Mouse (Mus musculus): Measurements from ENCODE around the gene Csnk2a1. TPM values are rescaled to one million over a fixed set of nuclear protein-coding genes. Genes with fewer than 3 reads are reported as not detected.
"Not testable (repeated sequence)": the region's sequence is repeated elsewhere in the genome, so short reads cannot be mapped to it uniquely, and the experiment has no call there.

The Csnk2a1 gene
- polyA plus RNA-seq, 1 experiment from 2014 or later = 44.0 TPM

GRCm38 (mm10) chr2:152247213-152247612 lies 20.6 kb downstream of the Csnk2a1 start:
- peaks cover 41% of the 10 kb centered on the region for H3K36me3 ChIP-seq
- WGBS (ENCODE audit: insufficient replicate concordance) = 85% methylated on average over 1 of the region's 1 CpGs
- no peak overlapping the region for H3K4me3 ChIP-seq
- H3K9me3 ChIP-seq (replicated peaks) = no peaks in the 10 kb centered on the region
- H3K27me3 ChIP-seq (replicated peaks) = no peaks in the 10 kb centered on the region
- peaks cover 4% of the 10 kb centered on the region; the same call in 1 of the 2 replicates for H3K4me1 ChIP-seq
- H3K9ac ChIP-seq = no peak overlapping the region
- H3K27ac ChIP-seq = no peak overlapping the region
- no peak overlapping the region for H3K4me2 ChIP-seq
- no peak for ATAC-seq

DNA sequence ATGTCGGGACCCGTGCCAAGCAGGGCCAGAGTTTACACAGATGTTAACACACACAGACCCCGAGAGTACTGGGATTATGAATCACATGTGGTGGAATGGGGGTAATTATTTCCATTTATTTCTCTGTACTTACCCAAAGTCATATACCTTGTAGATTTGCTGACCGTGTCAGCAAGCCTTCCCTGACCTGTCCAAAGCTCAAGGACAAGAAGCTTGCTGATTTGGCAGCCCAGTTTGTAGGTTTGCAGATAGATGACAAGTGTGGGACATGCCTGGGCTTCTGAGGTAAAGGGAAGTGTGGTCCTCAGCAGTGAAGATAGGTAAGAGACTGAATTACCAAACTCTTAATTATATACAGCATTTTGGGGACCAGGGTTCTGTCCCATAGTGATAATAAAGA lies 23.9 kb downstream of the Csnk2a1 start:
- H3K4me2 ChIP-seq = no peak overlapping the region
- H3K4me3 ChIP-seq = no peak overlapping the region
- H3K9ac ChIP-seq = no peak overlapping the region
- H3K36me3 ChIP-seq = peaks cover 55% of the 10 kb centered on the region
- no peak overlapping the region for H3K27ac ChIP-seq
- no peaks in the 10 kb centered on the region for H3K4me1 ChIP-seq
- no peak; the same call in 1 of the 2 replicates for ATAC-seq
- H3K27me3 ChIP-seq (replicated peaks) = no peaks in the 10 kb centered on the region
- WGBS (ENCODE audit: insufficient replicate concordance) = 79% methylated on average over 4 of the region's 4 CpGs
- no peaks in the 10 kb centered on the region for H3K9me3 ChIP-seq (replicated peaks)

GRCm38 (mm10) chr2:152259739-152260138 lies 33.1 kb downstream of the Csnk2a1 start:
- no peak for ATAC-seq
- H3K4me1 ChIP-seq = no peaks in the 10 kb centered on the region
- H3K27me3 ChIP-seq (replicated peaks) = no peaks in the 10 kb centered on the region
- WGBS (ENCODE audit: insufficient replicate concordance) = 88% methylated on average over 1 of the region's 1 CpGs
- H3K36me3 ChIP-seq = peaks cover 84% of the 10 kb centered on the region
- H3K9me3 ChIP-seq (replicated peaks) = no peaks in the 10 kb centered on the region
- no peak overlapping the region for H3K9ac ChIP-seq
- H3K27ac ChIP-seq = no peak overlapping the region
- H3K4me3 ChIP-seq = no peak overlapping the region
- H3K4me2 ChIP-seq = no peak overlapping the region

DNA sequence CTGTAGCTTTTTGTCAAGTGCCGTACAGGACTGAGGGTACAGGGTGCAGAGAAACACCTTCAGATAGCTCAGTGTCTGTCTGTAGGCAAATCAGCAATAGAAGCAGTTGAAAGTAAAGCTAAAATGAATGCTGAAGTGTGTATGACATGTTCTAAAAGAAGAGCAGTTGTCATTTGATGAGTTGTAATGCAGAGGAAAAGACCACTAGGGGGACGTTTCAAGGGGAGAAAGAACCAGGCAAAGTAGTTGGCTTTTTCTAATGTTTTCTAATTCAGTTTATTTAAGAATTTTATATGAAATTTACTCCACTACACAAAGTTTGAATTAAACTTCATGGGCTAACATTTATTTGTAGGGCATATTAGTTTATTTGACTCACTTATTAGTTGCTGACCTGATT lies 47.0 kb downstream of the Csnk2a1 start:
- H3K4me1 ChIP-seq = no peaks in the 10 kb centered on the region
- H3K27me3 ChIP-seq (replicated peaks) = no peaks in the 10 kb centered on the region
- no peak overlapping the region for H3K9ac ChIP-seq
- ATAC-seq = no peak
- no peaks in the 10 kb centered on the region for H3K9me3 ChIP-seq (replicated peaks)
- peaks cover 87% of the 10 kb centered on the region for H3K36me3 ChIP-seq
- 85% methylated on average over 2 of the region's 2 CpGs for WGBS (ENCODE audit: insufficient replicate concordance)
- H3K4me3 ChIP-seq = no peak overlapping the region
- no peak overlapping the region for H3K27ac ChIP-seq
- no peak overlapping the region for H3K4me2 ChIP-seq

DNA sequence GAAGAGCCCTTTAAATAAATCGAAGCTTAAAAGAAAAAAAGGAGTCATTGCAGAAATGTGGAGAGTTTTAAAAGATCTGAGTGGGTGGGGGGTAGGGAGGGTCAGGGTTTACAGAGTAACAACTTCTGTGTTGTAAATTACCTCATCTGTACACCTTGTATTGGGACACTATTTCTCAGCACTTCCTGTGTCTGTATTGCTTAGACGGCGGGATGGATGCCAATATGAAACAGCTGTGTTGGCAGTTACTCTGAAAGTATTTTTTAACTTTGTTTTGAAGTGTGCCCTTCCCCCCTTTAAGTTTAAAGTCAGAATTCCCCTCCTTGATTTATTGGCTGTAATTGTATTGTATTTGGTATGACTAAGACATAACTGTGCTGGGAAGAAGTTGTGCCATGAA lies 54.8 kb downstream of the Csnk2a1 start:
- no peak overlapping the region for H3K4me3 ChIP-seq
- H3K9ac ChIP-seq = no peak overlapping the region
- peaks cover 86% of the 10 kb centered on the region for H3K36me3 ChIP-seq
- no peaks in the 10 kb centered on the region for H3K27me3 ChIP-seq (replicated peaks)
- H3K27ac ChIP-seq = no peak overlapping the region
- no peak for ATAC-seq
- no peak overlapping the region for H3K4me2 ChIP-seq
- no peaks in the 10 kb centered on the region for H3K9me3 ChIP-seq (replicated peaks)
- no peaks in the 10 kb centered on the region for H3K4me1 ChIP-seq
- WGBS (ENCODE audit: insufficient replicate concordance) = 88% methylated on average over 3 of the region's 3 CpGs

DNA sequence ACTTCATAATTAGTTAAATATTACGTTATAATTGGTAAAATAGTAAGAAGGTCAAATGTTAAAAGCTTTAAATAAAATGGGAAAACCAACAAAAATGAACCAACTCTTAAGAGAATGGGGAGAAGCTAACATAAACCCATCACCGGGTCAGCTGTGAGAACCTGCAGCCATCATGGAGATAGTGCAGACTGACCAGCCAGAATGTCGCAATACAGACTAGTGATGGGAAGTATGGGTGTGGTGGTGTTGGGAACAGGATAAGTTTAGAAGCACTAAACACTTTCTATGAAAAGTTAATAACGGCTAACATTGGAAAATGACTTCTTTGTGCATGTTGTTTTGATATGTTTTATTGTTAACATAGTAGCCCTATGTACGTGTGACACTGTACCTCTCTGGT lies 60.9 kb downstream of the Csnk2a1 start:
- no peaks in the 10 kb centered on the region for H3K4me1 ChIP-seq
- H3K27ac ChIP-seq = no peak overlapping the region
- no peak overlapping the region for H3K4me3 ChIP-seq
- H3K27me3 ChIP-seq (replicated peaks) = no peaks in the 10 kb centered on the region
- H3K36me3 ChIP-seq = peaks cover 49% of the 10 kb centered on the region
- WGBS (ENCODE audit: insufficient replicate concordance) = 81% methylated on average over 5 of the region's 5 CpGs
- no peaks in the 10 kb centered on the region for H3K9me3 ChIP-seq (replicated peaks)
- no peak overlapping the region for H3K4me2 ChIP-seq
- no peak for ATAC-seq
- H3K9ac ChIP-seq = no peak overlapping the region

DNA sequence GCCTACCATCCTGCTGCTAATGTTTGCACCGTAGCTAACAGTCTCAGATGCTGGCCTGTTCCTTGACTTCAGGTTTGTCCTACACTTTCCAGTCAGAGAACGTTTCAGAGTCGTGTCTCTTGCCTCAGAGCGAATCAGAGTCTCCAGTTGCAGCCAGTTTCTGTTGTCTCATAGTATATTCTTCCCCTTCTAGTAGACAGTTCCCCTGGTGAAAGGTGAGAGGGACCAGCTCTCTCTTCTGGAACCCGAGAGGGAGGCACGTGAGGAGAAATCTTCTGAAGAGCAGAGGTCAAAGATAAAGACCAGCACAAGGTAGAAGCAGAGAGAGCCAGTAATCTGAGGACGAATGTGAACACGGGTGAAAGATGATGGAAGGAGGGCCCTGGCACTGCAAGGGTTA lies 61.4 kb downstream of the Csnk2a1 start:
- Histone ChIP-seq H3K36me3 (peaks cover 44% of the 10 kb centered on the region), H3K9ac (no peak overlapping the region), H3K4me1 (peaks cover 3% of the 10 kb centered on the region), H3K27ac (no peak overlapping the region), H3K4me2 (no peak overlapping the region), H3K9me3 (replicated peaks) (no peaks in the 10 kb centered on the region), H3K27me3 (replicated peaks) (no peaks in the 10 kb centered on the region), H3K4me3 (no peak overlapping the region)
- ATAC-seq = no peak
- WGBS (ENCODE audit: insufficient replicate concordance) = 75% methylated on average over 8 of the region's 8 CpGs

DNA sequence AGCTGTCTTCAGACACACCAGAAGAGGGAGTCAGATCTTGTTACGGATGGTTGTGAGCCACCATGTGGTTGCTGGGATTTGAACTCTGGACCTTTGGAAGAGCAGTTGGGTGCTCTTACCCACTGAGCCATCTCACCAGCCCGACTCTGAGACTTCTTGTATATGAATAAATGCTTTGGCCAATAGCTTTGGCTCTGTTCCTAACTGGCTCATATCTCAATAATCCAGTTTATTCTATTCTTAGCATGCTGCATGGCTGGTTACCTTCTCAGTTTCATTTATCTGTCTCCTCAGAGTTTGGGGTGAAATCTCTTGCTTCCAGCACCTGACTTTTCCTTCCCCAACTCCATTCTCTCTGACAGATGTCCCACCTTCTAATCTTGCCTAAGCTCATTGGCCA lies 63.0 kb downstream of the Csnk2a1 start:
- Histone ChIP-seq H3K36me3 (peaks cover 29% of the 10 kb centered on the region), H3K4me1 (peaks cover 11% of the 10 kb centered on the region)
- not testable (repeated sequence) for H3K27ac ChIP-seq; H3K4me3 ChIP-seq; H3K4me2 ChIP-seq; H3K27me3 ChIP-seq (replicated peaks); H3K9ac ChIP-seq; H3K9me3 ChIP-seq (replicated peaks); ATAC-seq
- WGBS (ENCODE audit: insufficient replicate concordance) = 78% methylated on average over 2 of the region's 2 CpGs

- no peaks in the 10 kb centered on the region for H3K9me3 ChIP-seq (replicated peaks)
- H3K36me3 ChIP-seq = peaks cover 13% of the 10 kb centered on the region; the same call in 1 of the 2 replicates
- no peaks in the 10 kb centered on the region for H3K27me3 ChIP-seq (replicated peaks)
- no peak overlapping the region for H3K27ac ChIP-seq
- H3K9ac ChIP-seq = no peak overlapping the region
- 76% methylated on average over 2 of the region's 2 CpGs for WGBS (ENCODE audit: insufficient replicate concordance)
- peaks cover 31% of the 10 kb centered on the region for H3K4me1 ChIP-seq
- no peak overlapping the region for H3K4me2 ChIP-seq
- ATAC-seq = no peak
- no peak overlapping the region for H3K4me3 ChIP-seq
Measured at GRCm38 (mm10) chr2:152292475-152292874, 65.8 kb downstream of the Csnk2a1 start.

- 1% methylated on average over 15 of the region's 15 CpGs for WGBS (ENCODE audit: insufficient replicate concordance)
Measured at GRCm38 (mm10) chr2:152293179-152293726, 66.6 kb downstream of the Csnk2a1 start.

DNA sequence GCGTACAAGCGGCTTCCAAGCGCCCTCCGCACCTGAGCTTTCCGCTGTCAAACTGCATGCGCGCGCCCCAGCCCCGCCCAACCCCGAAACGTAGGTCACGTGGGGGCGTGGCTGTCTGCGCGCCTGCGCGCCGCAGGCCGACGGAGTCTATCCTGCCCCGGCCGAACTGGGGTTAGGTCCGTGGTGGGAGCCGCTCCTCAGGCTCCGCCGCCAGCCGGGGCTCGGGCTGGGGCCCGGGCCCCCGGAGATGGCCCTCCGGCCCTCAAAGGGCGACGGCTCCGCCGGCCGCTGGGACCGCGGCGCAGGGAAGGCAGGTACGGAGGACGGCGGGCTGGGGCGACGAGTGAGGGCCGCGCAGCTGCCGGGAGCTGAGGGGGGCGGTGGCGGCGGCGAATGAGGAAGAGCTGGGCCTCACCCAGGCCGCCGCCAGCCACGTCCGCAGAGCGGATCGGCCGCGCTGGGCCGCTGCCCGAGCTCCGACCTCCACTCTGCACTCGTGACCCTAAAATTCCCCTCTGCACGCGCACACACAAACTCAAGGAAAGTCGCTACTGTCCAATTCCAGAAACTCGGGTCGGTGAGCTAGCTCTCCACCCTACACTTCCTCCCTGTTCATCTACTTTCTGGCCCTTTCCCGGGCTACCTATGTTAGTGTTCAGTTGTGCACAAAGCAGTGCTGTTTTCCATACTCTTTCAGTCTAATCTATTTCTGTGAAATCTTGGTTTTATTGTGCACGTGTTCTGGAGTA lies 67.3 kb downstream of the Csnk2a1 start, which contains the start of gene Tbc1d20:
Gene Tbc1d20 (plus strand): TSS at position 102 of the 749 bp plus-strand sequence.
- Histone ChIP-seq H3K9me3 (replicated peaks) (no peaks in the 10 kb centered on the region), H3K4me1 (peaks cover 44% of the 10 kb centered on the region), H3K27ac (peak within 1 kb of the TSS; percentile 90), H3K27me3 (replicated peaks) (no peaks in the 10 kb centered on the region), H3K4me2 (peak within 1 kb of the TSS; percentile 88), H3K4me3 (peak within 1 kb of the TSS; percentile 92), H3K9ac (peak within 1 kb of the TSS; percentile 96), H3K36me3 (0 out of 2 replicates have a peak, but pooled peaks cover 5% of the 10 kb centered on the region)
- WGBS (ENCODE audit: insufficient replicate concordance) = under 1% methylated on average over 70 of the region's 70 CpGs
- peak; percentile 98 for ATAC-seq

More at GRCm38 (mm10) chr2:152293179-152293726, 66.6 kb downstream of the Csnk2a1 start:
- H3K27me3 ChIP-seq (replicated peaks) = no peaks in the 10 kb centered on the region
- peak overlapping the region; percentile 96 for H3K9ac ChIP-seq
- peak overlapping the region; percentile 92 for H3K4me3 ChIP-seq
- no peaks in the 10 kb centered on the region for H3K9me3 ChIP-seq (replicated peaks)
- H3K36me3 ChIP-seq = peaks cover 10% of the 10 kb centered on the region; the same call in 1 of the 2 replicates
- peak; percentile 60 for ATAC-seq
- peak overlapping the region; percentile 90; the same call in 1 of the 2 replicates for H3K27ac ChIP-seq
- H3K4me2 ChIP-seq = peak overlapping the region; percentile 88
- H3K4me1 ChIP-seq = peaks cover 39% of the 10 kb centered on the region

GRCm38 (mm10) chr2:152294541-152294940 lies 67.9 kb downstream of the Csnk2a1 start:
- peak overlapping the region; percentile 88 for H3K4me2 ChIP-seq
- H3K9ac ChIP-seq = peak overlapping the region; percentile 96
- H3K4me3 ChIP-seq = peak overlapping the region; percentile 92
- peaks cover 44% of the 10 kb centered on the region for H3K4me1 ChIP-seq
- H3K9me3 ChIP-seq (replicated peaks) = no peaks in the 10 kb centered on the region
- H3K36me3 ChIP-seq = 0 out of 2 replicates have a peak, but pooled peaks cover 5% of the 10 kb centered on the region
- no peaks in the 10 kb centered on the region for H3K27me3 ChIP-seq (replicated peaks)
- ATAC-seq = no peak
- 40% methylated on average over 5 of the region's 5 CpGs for WGBS (ENCODE audit: insufficient replicate concordance)
- H3K27ac ChIP-seq = peak overlapping the region; percentile 90; the same call in 1 of the 2 replicates
